Mouse (Mus musculus) heart, adult 2 months (tissue): ENCODE measurements around the gene Kcnq4.

Experiments used
- CTCF ChIP-seq: fragments of 200-600 bp; IDR thresholded peaks from 2 replicates; pipeline ENCODE4 v1.8.1; 2022; ENCODE audit warnings: antibody characterized with exemption, mild to moderate bottlenecking, moderate library complexity
- POLR2A ChIP-seq: fragments of 200-500 bp; IDR thresholded peaks from 2 replicates; pipeline ENCODE4 v1.6.1; 2011; ENCODE audit warnings: mild to moderate bottlenecking, low read depth, low read length, control low read depth; ENCODE audit not compliant: insufficient read depth

GRCm38 (mm10) chr4:120697353-120697752 lies 51.1 kb downstream of the Kcnq4 start:
- TF ChIP-seq CTCF (no peak), POLR2A (no peak)
